Mouse (Mus musculus) olfactory bulb, adult 2 months (tissue): Measurements from ENCODE around the gene Bbof1. TPM values are rescaled to one million over a fixed set of nuclear protein-coding genes. Genes with fewer than 3 reads are reported as not detected.

Source experiments
- H3K27ac ChIP-seq: fragments of 200-500 bp; 2 replicates; pipeline ENCODE4 v1.5.1; 2012; ENCODE audit warnings: low read depth, low read length; ENCODE audit not compliant: insufficient read depth
- H3K4me1 ChIP-seq: fragments of 200-500 bp; 2 replicates; pipeline ENCODE4 v1.6.1; 2012; ENCODE audit warnings: low read length; ENCODE audit not compliant: control insufficient read depth, insufficient read depth
- H3K4me3 ChIP-seq: fragments of 200-500 bp; 2 replicates; pipeline ENCODE4 v1.5.1; 2012; ENCODE audit warnings: mild to moderate bottlenecking, low read depth, low read length, moderate library complexity; ENCODE audit not compliant: insufficient read depth
- CTCF ChIP-seq: fragments of 200-500 bp; IDR thresholded peaks from 2 replicates; pipeline ENCODE4 v1.5.1; 2012; ENCODE audit warnings: low read depth, mild to moderate bottlenecking, low read length, moderate library complexity; ENCODE audit not compliant: insufficient read depth
- POLR2A ChIP-seq: fragments of 200-500 bp; IDR thresholded peaks from 2 replicates; pipeline ENCODE4 v1.6.1; 2012; ENCODE audit warnings: mild to moderate bottlenecking, low read depth, low read length, moderate library complexity; ENCODE audit not compliant: insufficient read depth
- WGBS: fragments of 180-500 bp; shearing (Covaris S2); methylation state at CpG from one replicate; pipeline ENCODE4 v1.1.7; 2018; 5-methylcytosine and 5-hydroxymethylcytosine counted together
- polyA plus RNA-seq: library from polyadenylated mRNA; stranded (reverse); fragments of >200 nt; gene quantifications from 2 replicates; pipeline ENCODE4 v1.2.4, GENCODE M21; 2012; ENCODE audit warnings: low replicate concordance; ENCODE audit not compliant: missing spikeins, insufficient read depth, insufficient read length

Gene Bbof1
- not detected in 2 replicates for polyA plus RNA-seq

GRCm38 (mm10) chr12:84408819-84409507 lies at the start of gene Bbof1, which contains the start of gene Entpd5:
Bbof1 (plus strand) TSS chr12:84409071.
Entpd5 (minus strand) TSS chr12:84409029.
- under 1% methylated on average over 63 of the region's 63 CpGs for WGBS
- TF ChIP-seq POLR2A (peak; percentile 94), CTCF (no peak)
- Histone ChIP-seq H3K27ac (peak within 1 kb of the TSS; percentile 76), H3K4me3 (peak within 1 kb of the TSS; percentile 92), H3K4me1 (no peaks in the 10 kb centered on the region)

- TF ChIP-seq CTCF (no peak), POLR2A (0 out of 2 replicates have a peak, but pooled peaks have one; percentile 37)
- under 1% methylated on average over 51 of the region's 51 CpGs for WGBS
- Histone ChIP-seq H3K4me1 (peaks cover 6% of the 10 kb centered on the region), H3K4me3 (peak within 1 kb of the TSS; percentile 90), H3K27ac (no peak within 1 kb of the TSS; the same call in 1 of the 2 replicates)
Observed at GRCm38 (mm10) chr12:84361555-84362489, 47.0 kb upstream of the Bbof1 start, which contains the start of the genes Coq6 and Fam161b. Coq6 (plus strand) TSS chr12:84361657. Fam161b (minus strand) TSS chr12:84361833.

GRCm38 (mm10) chr12:84362872-84363271 lies 46.0 kb upstream of the Bbof1 start:
- WGBS = 56% methylated on average over 2 of the region's 2 CpGs
- H3K27ac ChIP-seq = no peak overlapping the region
- TF ChIP-seq POLR2A = no peak
- TF ChIP-seq CTCF = no peak

GRCm38 (mm10) chr12:84364291-84364690 lies 44.6 kb upstream of the Bbof1 start:
- 86% methylated on average over 9 of the region's 9 CpGs for WGBS
- H3K4me1 ChIP-seq = peaks cover 6% of the 10 kb centered on the region
- H3K4me3 ChIP-seq = no peak overlapping the region
- no peak overlapping the region for H3K27ac ChIP-seq
- no peak for TF ChIP-seq CTCF
- TF ChIP-seq POLR2A = no peak

More at GRCm38 (mm10) chr12:84362872-84363271, 46.0 kb upstream of the Bbof1 start:
- no peak overlapping the region for H3K4me3 ChIP-seq
- peaks cover 6% of the 10 kb centered on the region for H3K4me1 ChIP-seq

- TF ChIP-seq CTCF (no peak), POLR2A (no peak)
- H3K27ac ChIP-seq = no peak overlapping the region
- H3K4me1 ChIP-seq = peaks cover 6% of the 10 kb centered on the region
- WGBS = 94% methylated on average over 6 of the region's 6 CpGs
- H3K4me3 ChIP-seq = no peak overlapping the region
Observed at GRCm38 (mm10) chr12:84365137-84365536, 43.7 kb upstream of the Bbof1 start.

GRCm38 (mm10) chr12:84366971-84367370 lies 41.9 kb upstream of the Bbof1 start:
- WGBS = 66% methylated on average over 9 of the region's 9 CpGs
- no peak overlapping the region for H3K4me3 ChIP-seq
- H3K4me1 ChIP-seq = peaks cover 6% of the 10 kb centered on the region
- no peak overlapping the region for H3K27ac ChIP-seq
- TF ChIP-seq POLR2A (no peak), CTCF (no peak)

GRCm38 (mm10) chr12:84371647-84372046 lies 37.2 kb upstream of the Bbof1 start:
- Histone ChIP-seq H3K4me1 (peaks cover 3% of the 10 kb centered on the region; the same call in 1 of the 2 replicates), H3K27ac (no peak overlapping the region), H3K4me3 (no peak overlapping the region)
- WGBS = 89% methylated on average over 5 of the region's 5 CpGs
- no peak for TF ChIP-seq CTCF
- TF ChIP-seq POLR2A = no peak

GRCm38 (mm10) chr12:84373831-84374481 lies 34.9 kb upstream of the Bbof1 start:
- no peak overlapping the region for H3K4me3 ChIP-seq
- peaks cover 3% of the 10 kb centered on the region; the same call in 1 of the 2 replicates for H3K4me1 ChIP-seq
- 62% methylated on average over 6 of the region's 6 CpGs for WGBS
- H3K27ac ChIP-seq = no peak overlapping the region
- TF ChIP-seq POLR2A (no peak), CTCF (no peak)
